Mouse (Mus musculus) kidney, postnatal 14 days (tissue): ENCODE data around the gene Olfr640.

ENCODE experiments used
- DNase-seq: peaks from one replicate; pipeline ENCODE4 v3.0.0; 2022; ENCODE audit warnings: mixed read lengths

Gene Olfr640

DNA sequence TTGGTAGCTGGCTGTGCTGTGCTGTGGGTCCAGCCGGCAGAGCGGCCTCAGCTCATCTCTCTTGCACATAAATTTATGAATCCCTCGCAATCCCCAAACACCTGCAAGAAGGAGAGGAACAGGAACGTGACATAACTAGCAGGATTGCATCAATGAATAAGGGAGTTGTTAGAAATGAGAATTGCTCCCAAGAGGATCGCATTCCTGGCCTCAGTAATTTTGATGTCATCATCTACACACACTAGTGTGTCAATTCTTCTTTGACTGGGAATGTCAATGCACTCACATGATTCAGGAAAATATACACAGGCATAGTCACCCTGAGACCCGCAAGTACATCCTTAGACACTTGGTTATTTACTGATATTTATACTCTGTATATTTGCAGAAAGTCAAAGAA is at the start of gene Olfr640:
Gene Olfr640 (minus strand): TSS at position 101 of the 400 bp plus-strand sequence.
- no peak for DNase-seq

DNA sequence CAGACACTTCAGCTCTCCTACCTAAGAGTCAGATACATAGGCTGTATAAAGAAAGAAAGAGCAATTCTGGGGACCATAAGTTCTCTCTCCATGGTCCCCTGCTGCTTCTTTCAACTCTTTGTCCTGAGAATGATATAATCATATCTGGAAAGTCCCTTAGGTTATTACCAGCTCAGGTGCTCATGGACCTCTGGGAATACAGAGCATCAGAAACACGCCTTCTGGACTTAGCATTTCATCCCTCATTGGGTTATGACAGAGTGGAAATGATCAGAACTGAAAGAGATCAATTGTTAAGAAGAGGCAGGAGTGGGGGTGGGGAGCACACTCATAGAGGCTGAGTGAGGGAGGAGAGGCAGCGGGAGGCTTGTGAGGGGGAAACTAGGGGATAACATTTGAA is 46.4 kb upstream of the Olfr640 start, which contains the start of gene Olfr644:
Gene Olfr644 (minus strand): TSS at position 101 of the 400 bp plus-strand sequence.
- no peak for DNase-seq

GRCm38 (mm10) chr7:104061345-104061744 is 36.0 kb upstream of the Olfr640 start, which contains the start of gene 4930516K23Rik:
4930516K23Rik (minus strand) TSS chr7:104061445.
- DNase-seq = no peak

DNA sequence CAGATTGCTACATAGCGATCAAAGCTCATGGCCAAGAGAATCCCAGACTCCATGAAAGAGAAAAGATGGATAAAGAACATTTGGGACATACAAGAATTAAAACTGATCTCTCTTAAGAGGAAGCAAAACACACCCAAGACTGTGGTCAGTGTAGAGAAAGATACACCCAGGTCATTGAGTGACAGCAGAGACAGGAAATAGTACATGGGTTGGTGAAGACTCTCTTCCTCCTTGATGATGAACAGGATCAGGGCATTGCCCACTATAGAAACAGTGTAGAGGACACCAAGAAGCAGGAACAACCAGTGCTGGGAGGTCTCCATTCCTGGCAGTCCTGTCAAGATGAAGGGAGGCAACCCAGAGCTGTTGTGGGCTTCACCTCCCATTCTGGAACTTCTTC is 33.8 kb upstream of the Olfr640 start:
- DNase-seq = no peak

- DNase-seq = no peak
These were observed 27.2 kb upstream of the Olfr640 start, which contains the start of gene Olfr642 for GRCm38 (mm10) chr7:104052566-104052965. Olfr642 (minus strand) TSS chr7:104052666.

- DNase-seq = no peak
These were observed 25.4 kb upstream of the Olfr640 start for GRCm38 (mm10) chr7:104050745-104051144.

GRCm38 (mm10) chr7:104035145-104035544 is 9.8 kb upstream of the Olfr640 start, which contains the start of gene Olfr641:
Olfr641 (plus strand) TSS chr7:104035445.
- no peak for DNase-seq

- DNase-seq = no peak
These were observed 1.6 kb upstream of the Olfr640 start for GRCm38 (mm10) chr7:104026978-104027377.

DNA sequence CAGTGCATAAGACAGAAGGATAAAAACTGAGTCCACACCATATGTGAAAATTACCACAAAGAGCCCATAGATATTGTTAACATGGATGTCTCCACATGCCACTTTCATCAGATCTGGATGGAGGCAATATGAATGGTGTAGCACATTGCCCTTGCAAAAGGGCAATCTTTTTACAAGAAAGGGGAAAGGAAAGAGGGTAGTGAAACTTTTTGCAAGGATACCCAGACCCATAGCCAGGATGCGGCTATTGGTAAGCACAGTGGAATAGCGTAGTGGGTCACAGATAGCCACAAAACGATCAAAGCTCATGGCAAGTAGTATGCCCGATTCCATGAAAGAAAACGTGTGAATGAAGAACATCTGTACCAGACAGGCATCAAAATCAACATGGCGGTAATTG is 3.7 kb downstream of the Olfr640 start:
- DNase-seq = no peak

DNA sequence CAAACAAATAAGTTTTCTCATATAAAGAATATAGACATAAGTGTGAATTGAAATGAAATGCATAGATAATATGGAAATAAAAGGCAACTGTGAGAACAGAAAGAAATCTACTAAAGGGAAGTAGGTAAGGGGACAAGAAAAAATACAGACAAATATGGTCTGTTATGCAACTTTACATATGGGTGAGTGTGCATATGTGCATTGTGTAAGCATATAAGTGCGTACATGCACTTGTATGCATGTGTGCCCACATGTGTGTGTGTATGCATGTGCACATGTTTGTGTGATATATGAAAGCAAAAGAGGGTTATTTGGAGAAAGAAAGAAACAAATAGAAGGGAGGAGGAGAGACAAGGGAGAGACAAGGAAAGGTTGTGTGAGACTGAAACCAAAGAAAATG is 6.4 kb downstream of the Olfr640 start:
- DNase-seq = no peak

DNA sequence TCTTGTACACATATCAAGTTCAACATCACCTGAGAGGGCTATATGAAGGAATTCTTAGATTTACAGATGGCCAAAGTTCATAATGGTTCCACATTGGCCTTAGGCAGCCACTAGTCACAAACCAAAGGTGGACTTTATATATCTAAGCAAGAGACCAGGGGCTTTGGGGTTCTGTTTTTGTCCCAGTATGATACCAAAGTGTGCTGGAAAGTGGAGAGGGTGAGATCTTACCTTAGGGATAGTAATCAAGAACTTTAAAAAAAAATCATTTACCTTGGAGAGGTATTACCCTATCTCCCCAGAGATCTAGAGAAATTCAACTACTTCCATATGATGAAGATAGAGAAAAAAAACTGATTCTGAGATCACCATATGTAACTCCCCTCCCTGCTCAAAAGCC is 8.2 kb downstream of the Olfr640 start, which contains the start of gene Olfr639:
Gene Olfr639 (minus strand): TSS at position 101 of the 400 bp plus-strand sequence.
- DNase-seq = no peak

DNA sequence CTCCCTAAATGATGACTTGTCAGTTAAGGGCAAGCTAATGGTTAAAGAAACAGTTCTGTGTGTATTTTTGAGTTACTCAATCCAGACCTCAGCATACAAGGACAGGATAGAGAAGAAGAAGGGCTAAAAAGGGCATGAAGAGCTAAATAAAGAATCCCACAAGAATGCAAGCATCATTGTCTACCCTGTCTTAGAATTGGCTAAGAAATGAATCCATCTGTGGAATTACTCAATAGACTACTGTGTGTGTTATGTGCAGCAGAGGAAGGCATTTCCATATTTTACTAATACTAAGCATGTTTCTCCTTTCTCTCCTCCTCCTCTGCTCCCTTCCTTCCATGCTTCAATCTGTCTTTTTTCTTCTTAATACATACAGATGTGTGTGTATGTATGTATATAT is 26.2 kb downstream of the Olfr640 start:
- DNase-seq = no peak

DNA sequence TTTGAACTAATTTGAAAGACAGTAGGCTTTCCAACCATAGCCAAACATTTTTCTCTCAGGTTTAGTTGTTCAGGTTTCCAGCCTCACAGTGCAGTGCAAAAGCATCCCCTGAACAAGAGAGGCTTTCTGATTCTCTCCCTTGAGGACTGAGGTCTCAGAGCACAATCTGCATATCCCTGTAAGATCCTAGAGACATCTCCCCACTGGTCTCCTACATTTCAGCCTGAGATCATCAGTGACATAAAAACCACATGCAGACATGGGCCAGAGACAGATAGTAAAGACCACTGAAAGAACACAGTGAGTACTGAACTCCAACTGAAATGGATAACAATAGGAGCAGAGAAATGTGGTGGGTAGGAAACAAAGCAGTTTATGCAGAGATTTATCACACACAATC is 26.9 kb downstream of the Olfr640 start, which contains the start of gene Olfr638:
Gene Olfr638 (plus strand): TSS at position 301 of the 400 bp plus-strand sequence.
- DNase-seq = no peak

GRCm38 (mm10) chr7:103971782-103972181 is 53.6 kb downstream of the Olfr640 start:
- no peak for DNase-seq

- DNase-seq = no peak
These were observed 54.5 kb downstream of the Olfr640 start, which contains the start of gene Olfr635 for GRCm38 (mm10) chr7:103970852-103971251. Olfr635 (plus strand) TSS chr7:103971152.
